Mouse (Mus musculus) left cerebral cortex, adult 8-10 months (tissue): Measurements from ENCODE around the gene Lhfp. TPM values are rescaled to one million over a fixed set of nuclear protein-coding genes. Genes with fewer than 3 reads are reported as not detected.

Source experiments
- DNase-seq, 2 experiments: peaks; one replicate each; pipeline ENCODE4 v3.0.0; 2022; ENCODE audit warnings: low spot score in 2 of 2
- total RNA-seq, 4 experiments: library from RNA; stranded (reverse); gene quantifications; 2 replicates each; pipeline ENCODE4 v1.2.4; 2022

Gene Lhfp
- 10 to 100 TPM; 22.4 to 26.7 (median 24.0) TPM for total RNA-seq

DNA sequence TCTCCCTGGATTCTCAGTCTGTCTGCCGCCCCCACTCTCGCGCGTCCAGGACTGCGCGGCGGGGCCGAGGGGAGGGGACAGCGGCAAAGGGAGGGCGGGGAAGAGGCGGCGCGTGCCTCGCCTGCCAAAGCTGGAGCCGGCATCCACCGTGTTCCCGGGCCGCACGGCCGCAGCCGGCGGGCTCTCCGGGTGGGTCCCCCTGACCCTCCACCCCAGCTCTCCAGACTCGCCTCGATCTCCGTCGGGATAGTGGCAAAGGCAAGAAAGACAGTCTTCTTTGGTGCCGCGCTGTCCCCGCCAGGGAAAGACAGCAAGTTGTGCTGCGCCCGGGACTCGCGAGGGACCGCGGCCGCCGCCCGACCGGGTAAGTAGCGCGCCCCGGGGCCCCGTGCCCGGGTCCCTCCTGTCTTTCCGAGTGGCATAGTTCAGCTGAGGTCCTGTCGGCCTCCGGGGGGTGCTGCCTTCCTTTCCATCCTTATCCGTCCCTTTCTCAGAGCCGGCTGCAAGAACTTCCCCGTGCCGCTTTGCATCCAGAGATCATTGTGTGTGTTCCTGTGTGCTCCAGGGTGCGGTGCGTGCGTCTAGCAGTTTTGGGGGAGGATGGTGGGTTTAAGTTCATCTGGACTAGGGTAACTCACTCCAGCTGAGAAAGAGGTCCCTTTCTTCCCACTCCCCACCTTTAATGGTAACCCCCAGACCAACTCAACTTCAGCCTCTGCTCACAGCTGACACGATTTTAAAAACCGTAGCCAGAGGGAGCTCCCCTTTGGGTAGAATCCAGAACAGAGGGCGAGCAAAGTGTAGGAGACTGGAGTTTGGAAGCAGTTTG, at the start of gene Lhfp:
Lhfp (plus strand) TSS at position 118 of the 829 bp plus-strand sequence.
- DNase-seq: peak; percentile 33 to 45

DNA sequence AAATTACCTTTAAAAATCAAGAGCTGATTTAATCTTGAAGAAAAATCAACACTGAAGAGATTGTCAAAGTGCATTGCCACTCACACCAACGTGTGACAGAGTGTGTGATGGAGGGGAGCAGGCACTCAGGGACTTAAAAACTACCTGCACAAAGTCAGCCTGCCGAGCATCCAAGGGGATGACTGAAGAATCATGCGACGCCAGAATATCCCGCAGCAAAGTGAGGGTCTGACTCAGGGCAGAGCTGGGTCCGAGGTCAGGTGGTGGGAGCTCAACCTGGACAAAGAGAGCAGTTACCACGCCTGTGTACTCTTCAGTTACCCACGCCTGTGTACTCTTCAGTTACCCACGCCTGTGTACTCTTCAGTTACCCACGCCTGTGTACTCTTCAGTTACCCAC, 48.0 kb upstream of the Lhfp start:
- no peak for DNase-seq

DNA sequence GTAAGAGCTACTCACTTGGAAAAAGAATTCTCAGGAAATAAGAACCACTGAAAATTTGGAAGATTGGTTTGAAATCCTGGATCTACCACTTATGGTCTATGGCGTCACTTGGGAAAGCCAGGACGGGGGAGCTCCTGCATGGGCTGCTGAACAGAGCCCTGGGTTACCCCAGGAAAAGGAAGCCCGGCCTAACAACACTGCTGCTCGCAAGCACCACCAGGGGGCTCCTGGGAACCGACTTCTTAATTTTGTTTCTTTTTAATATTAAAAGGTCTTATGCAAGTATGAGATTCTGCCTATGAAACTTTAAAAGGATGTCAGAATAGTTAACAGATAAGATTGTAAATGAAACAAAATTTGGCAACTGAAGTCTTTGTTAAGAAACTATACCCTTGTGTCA, 46.7 kb upstream of the Lhfp start:
- DNase-seq: no peak

DNA sequence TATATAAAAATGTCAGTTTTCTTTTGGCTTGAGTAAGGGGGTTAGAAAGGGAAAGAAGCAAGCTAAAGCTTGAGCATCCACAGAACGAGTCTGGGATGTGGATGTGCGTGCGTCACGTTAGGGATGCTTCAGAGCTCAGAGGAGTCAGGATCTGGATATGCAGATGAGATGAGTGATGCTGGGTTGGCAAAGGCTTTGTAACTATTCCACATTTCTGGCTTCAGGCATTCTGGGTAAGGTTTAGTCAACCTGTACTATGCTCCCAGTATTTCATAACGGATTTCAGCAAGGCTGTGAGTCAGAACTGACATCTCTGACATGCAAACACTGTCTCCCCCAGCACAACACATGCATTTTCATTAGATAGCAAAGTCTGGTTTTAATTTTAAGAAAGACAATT, 44.7 kb upstream of the Lhfp start:
- no peak for DNase-seq

DNA sequence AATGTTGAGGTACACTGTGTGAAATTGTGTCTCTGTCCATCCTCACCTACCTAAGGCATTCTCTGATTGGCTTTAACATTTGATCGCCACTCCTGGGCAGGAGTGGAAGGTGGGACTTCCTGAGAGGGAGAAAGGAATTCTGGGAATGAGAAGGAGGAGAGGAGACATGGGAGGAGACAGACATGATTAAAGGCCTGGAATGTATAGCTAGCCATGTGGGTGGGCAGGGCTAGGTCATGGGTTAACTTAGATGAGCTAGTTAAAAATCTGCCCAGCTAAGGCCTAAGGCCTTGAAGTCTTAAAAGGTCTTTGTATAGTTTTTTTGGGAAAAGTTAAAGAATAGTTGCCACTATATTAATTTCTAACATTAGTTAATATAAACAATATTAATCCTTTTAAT, 43.9 kb upstream of the Lhfp start:
- DNase-seq: no peak

DNA sequence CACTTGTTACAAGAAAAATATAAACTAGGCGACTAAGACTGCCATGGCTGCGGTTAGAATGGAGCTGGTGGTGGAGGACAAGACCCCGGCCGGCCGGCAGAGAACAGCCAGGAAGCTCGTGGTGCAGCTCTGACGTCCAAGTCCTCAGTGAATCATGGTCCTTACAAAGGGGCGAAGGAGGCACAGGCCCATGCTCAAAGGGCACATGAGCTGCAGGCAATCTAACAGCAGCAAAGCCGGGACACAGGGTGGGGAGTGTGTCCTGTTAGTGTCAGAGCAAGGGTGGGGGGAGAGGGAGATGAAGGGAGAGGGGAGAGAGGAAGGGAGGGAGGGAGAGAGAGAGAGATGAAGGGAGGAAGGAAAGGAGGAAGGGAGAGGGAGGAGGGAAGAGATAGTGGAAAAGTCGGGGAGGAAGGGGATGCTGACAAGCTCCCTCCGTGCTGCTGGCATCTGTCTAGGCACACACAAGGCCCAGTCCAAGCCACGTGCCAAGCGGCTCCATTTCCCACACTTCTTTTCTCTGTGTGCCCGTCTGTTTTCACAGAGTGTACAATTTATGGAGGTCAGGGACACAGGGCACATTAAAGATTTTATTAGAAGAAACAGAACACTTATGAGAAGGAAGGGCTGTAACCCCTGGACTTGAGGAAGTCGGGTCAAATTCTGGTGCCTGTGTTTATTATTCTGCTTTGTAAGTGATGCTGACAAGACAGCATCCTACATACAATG, 42.1 kb upstream of the Lhfp start:
- no peak for DNase-seq

DNA sequence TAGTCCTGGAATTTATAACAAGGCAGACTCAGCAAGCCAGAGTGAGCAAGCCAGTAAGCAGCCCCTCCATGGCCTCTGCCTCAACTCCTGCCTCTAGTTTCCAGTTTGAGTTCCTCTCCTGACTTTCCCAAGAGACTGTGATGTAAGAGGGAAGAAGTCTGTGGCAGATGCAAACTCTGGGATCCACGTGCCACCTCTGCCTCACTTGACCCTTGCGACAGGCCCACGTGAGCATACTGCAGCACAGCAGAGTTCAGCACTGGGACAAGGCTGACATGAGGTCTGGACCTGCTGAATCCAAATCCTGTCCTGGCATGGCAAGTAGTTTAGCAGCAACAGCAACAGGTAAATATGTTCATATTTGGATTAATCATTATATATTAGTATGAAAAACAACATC, 41.3 kb upstream of the Lhfp start:
- no peak for DNase-seq

DNA sequence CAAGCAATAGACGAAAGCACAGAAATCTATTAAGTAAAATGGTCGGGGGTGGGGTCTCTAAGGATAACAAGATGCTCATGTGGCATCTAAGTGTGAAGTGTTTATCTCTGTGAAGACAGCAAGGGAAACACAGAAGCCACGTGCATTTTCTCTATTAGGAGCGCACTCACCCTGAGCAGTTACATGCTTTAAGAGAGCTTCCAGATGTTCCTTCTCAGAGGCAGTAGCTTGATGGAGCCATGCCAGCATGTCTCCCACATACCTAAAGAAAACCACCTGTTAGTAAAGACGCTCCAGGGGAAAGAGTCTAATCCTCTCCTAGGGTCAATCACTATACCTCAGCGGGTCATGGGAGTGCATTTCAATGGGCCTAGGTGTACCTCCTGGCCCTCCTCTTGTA, 39.3 kb upstream of the Lhfp start:
- DNase-seq: no peak

DNA sequence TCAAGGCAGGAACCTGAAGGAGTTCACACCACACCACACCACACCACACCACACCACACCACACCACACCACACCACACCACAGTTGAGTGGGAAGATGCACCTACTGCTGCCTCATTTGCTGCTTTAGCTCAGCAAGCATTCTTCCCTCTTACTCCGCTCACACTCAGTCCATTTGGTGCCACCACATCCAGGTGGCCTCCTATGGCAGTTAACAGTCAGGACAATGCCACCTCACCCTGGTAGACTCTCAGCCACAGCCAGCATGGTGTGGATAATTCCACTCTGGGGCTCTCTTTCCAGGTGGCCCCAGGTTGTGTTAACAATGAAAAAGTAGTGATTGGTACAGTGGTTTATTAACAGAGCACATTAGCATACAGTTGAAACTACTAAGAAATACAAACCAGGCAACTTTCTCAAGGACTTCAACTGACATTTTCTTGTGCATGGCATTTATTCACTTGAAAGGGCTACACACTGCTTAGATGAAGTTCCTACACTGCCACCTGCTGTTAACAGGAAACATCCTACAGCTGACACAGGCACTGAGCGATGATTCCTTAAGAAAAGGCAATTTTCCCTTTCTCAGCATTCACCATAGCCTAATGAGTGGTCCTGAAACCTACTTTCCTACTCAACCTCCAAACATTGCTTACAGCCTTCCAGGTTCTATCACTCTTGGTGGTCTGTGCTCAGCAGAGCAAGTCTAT, 36.8 kb upstream of the Lhfp start:
- DNase-seq: no peak

DNA sequence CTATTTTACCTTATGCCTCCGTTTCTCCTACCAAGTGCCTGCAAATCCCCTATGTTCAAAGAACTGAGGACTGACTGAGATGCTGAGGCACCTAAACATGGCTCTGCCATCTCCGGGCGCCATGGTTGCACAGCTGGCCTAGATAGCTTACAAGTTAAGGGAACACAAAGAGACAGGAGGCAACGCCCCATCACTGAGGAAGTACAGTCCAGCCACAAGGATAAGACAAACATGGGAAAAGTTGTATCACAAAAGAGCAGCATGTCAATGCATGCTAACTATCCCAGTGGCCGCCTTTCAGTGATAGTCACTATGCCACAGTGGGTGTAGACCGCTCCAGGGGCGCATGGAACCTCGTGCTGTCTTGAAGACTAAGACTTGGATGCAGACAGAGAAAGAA, 33.9 kb upstream of the Lhfp start:
- DNase-seq: no peak

DNA sequence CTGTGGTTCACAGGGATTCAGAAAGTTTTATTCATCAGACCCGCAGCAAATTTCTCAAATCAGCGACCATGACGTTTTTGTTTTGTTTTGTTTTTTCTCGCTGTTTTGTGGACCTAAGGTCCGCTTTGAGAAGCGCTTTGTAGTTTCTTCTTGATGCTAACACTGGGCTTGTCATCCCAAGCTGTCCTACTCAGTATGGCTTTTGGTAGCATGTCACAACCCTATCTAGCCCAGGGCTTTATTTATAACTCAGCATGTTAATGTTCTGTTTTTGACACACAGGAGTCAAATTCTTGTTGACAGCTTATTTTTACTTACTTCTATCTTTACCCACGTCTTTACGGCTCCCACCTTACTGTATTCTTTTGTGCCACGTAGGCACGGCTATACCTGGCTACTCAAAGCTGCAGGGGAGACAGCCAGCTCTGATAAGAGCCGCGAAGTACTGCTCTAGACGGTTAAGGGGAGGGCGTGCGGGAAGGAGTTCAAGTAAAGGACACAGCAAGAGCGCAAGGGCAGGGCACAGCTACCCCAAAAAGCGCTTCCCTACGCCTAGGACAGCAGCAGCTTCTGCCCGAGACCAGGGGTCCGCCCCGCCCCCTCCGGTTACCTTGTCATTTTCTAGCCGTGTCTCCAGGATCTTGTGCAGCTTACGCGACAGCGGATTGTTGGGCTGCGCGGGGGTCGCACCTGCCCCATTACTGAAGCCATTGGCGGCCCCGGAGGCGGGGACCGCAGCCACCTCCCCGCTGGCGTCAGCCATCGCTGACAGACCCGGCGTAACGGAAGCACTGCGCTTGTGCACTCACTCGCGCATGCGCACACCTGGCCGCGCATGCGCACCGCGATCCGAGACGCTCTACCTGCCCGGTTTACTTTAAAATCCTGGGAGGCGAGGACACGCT, 24.6 kb upstream of the Lhfp start, which contains the start of gene Cog6:
Cog6 (minus strand) TSS at position 802 of the 905 bp plus-strand sequence.
- DNase-seq: peak; percentile 72 to 83

DNA sequence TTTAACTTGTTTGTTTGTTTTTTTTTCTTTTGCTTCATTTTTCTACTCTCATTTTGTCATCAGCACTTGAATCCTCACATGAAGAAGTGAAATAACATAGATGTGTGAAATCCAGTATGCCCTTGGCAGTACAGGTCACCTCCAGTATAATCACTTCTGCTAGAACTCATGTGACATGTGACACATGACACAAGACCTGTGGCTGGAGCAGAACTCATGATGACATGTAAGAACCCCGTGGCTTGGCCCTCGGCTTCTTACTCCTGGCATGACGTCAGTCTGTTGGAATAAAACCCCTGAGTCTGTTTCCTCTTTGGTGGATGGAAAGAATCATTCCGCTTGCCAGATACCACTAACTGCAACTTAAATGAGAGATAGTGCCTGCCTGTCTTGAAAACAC, 14.0 kb upstream of the Lhfp start:
- DNase-seq: no peak

DNA sequence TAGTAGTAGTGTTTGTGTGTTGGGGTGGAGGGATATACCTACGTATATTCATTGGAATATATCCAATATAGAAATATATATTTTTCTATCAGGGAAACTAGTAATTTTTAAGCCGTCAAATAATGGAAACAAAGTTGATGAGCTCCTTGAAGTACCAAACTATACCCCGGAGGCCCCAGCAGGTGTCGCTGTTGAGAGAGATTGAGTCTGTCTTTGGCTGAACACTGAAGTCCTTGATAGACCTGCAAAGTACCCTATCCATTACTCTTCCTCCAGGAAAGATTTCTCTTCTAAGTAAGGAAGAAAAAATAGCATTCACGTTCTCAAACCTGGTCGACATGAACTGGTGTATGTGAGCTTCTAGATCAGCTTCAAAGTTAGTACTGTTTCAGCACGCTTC, 12.3 kb upstream of the Lhfp start:
- peak in 1 of 2 experiments; percentile 48 for DNase-seq

DNA sequence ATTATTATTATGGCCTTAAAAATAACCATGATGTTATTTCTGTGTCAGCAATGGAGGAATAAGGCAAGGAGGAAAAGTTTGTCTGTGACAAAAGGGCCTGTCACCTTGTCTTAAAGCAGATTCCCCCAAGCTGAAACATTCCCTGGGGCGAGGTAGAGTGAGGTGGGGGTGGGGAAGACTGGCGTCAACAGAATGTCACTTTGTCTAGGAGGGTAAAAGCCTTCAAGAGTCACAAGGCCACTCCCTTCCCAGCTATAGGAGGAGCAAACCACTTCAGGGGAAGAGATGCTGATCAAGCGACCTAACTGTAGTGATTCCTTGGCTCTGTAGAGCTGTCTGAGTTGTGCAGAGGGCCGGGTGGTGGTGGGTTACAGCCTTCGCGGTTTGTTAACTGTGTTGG, 9.7 kb upstream of the Lhfp start:
- DNase-seq: no peak

DNA sequence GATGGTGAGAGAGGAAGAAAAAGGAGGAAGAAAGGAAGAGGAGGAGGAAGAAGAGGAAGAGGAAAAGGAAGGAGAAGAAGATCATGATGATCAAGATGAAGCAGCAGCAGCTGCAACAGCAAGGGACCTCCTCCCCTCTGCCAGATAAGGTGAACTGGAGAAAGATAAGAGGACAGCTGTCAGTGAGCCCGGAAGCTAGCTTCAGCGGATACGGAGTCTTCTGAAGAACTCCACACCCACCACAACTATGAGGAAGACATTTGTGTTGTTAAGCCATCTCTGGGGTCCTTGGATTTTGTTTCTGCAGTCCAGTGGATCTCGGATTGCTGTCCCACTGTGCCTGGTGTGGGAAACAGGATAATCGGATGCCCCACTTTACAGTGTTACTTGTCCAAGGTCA, 8.9 kb upstream of the Lhfp start:
- DNase-seq: no peak

DNA sequence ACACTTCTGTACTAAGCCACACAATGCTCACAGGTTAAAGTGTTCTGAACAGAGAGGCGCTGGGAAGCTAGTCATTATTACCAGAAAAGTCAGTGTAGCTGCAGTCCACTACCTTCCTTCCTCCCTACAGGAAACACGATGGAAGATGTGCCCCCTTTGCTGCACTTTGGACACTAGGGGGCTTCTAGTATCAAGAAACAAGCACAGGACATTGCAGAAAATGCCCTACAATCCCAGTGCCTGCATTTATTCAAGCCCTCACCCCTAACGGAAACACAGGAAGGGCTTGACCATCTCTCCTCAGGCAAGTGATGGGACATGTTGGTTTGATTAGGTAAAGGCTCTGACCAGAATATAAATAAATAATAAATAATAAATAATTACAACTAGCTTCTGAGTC, 7.9 kb upstream of the Lhfp start:
- no peak for DNase-seq

DNA sequence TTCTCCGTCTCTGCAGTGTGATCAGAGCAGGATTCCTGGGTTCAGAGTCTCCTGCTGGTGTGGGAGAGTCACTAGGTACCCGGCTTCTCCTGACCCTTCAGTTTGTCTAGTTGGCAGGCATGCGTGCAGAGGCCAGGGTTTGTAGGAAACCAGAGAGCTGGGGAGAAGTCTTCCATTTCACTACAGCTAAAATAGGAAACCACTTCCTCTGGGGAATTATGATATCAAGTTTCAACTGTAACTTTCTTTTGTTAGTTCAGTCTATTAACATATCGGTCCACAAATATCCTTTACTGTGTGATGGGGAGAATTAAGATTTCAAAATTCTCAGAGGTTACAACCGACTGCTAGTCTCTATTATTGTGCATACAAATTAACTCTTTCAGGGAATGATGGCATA, 5.3 kb upstream of the Lhfp start:
- no peak for DNase-seq

DNA sequence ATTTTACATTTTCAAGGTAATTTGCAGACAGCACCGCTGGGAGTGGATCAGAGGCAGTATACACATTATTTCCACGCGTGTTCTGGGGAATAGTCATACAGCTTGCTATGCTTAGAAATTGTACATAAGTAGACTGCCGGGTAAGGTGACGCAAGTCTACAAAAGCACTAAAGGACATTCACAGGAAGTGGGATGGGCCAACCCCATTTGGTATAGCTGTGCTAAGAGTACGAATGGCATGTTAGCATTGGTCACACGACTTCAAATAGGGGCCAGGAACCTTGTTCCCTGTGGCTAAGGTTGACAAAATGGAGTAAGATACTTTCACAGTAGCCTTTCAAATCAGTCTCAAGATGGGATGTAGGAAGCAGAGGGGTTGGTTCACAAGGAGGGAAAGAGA, 4.4 kb upstream of the Lhfp start:
- no peak for DNase-seq

DNA sequence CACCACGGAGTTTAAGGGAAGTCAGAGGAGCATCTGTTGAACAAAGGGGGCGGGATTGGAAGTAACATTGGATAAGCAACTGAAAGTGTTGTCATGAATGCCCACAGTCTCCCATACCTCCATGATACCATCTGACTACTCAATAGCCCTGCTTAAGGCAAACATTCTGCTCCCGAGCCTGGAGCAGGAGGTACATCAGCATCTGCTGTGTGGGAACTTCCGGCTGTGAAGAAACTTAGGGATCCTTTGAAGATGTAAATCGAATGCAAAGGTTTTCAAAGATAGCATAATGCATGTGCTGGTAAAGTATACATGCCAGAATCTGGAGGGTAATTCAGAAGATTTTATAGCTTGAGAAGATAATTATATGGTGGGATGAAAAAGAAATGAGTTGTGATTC, 2.4 kb upstream of the Lhfp start:
- DNase-seq: peak in 1 of 2 experiments; percentile 30

DNA sequence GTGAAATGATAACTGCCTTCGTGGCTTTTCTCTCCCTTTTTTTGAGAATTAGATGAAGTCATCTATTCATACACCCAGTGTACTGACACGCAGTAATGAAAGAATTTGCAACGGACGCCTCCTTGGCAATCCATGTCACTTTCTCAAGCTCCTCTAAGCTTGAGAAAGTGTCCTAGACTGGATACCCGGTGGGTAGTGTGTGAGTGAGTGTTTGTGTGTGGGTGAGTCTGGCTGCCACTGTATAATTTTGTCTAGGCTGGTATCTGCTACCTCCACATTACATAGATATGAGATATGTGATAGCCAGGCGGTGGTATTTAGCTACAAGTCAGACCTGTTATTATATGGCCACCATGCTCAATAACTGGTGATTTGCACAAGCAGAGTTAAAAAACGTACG, 1.6 kb upstream of the Lhfp start:
- peak in 1 of 2 experiments; percentile 33 for DNase-seq
